Mouse (Mus musculus) forebrain, embryonic 14.5 days (tissue): ENCODE measurements around the gene Elmo1. TPM values are rescaled to one million over a fixed set of nuclear protein-coding genes. Genes with fewer than 3 reads are reported as not detected.

Source experiments
- ATAC-seq: fragments of 200-750 bp; cut with Nextera tagmentation; 2 replicates; pipeline ENCODE4 v1.8.0; 2017; ENCODE audit warnings: mild to moderate bottlenecking, moderate library complexity
- DNase-seq: peaks from one replicate; pipeline ENCODE4 v3.0.0-alpha.2; 2015; ENCODE audit warnings: low spot score
- H3K27ac ChIP-seq: fragments of 300-500 bp; sonication (generic); 2 replicates; pipeline ENCODE4 v1.5.1; 2014; ENCODE audit warnings: low read depth, mild to moderate bottlenecking, control low read depth, low read length, moderate library complexity
- H3K27me3 ChIP-seq: fragments of 300-500 bp; sonication (generic); replicated peaks from 2 replicates; pipeline ENCODE4 v1.6.1; 2014; ENCODE audit warnings: low read length, control low read depth, mixed read lengths; ENCODE audit not compliant: control insufficient read depth, insufficient read depth
- H3K36me3 ChIP-seq: fragments of 300-500 bp; sonication (generic); 2 replicates; pipeline ENCODE4 v1.6.1; 2014; ENCODE audit warnings: low read length, control low read depth; ENCODE audit not compliant: control insufficient read depth, insufficient read depth
- H3K4me1 ChIP-seq: fragments of 300-500 bp; sonication (generic); 2 replicates; pipeline ENCODE4 v1.6.1; 2014; ENCODE audit warnings: antibody characterized with exemption, low read length, control low read depth; ENCODE audit not compliant: control insufficient read depth, insufficient read depth
- H3K4me2 ChIP-seq: fragments of 300-500 bp; sonication (generic); 2 replicates; pipeline ENCODE4 v1.6.1; 2014; ENCODE audit warnings: mild to moderate bottlenecking, control low read depth, low read length
- H3K4me3 ChIP-seq: fragments of 300-500 bp; sonication (generic); 2 replicates; pipeline ENCODE4 v1.5.1; 2014; ENCODE audit warnings: low read depth, low read length, control low read depth
- H3K9ac ChIP-seq: fragments of 300-500 bp; sonication (generic); 2 replicates; pipeline ENCODE4 v1.6.1; 2014; ENCODE audit warnings: mild to moderate bottlenecking, low read length, control low read depth, moderate library complexity
- H3K9me3 ChIP-seq: fragments of 300-500 bp; sonication (generic); replicated peaks from 2 replicates; pipeline ENCODE4 v1.6.1; 2016; ENCODE audit warnings: low read length, control low read depth, mixed read lengths; ENCODE audit not compliant: control insufficient read depth
- WGBS: fragments of 180-500 bp; shearing (Covaris S2); extraction: QIAGEN DNeasy Blood & Tissue Kit; methylation state at CpG from one replicate; pipeline ENCODE4 v1.1.7; 2014; 5-methylcytosine and 5-hydroxymethylcytosine counted together
- polyA plus RNA-seq: library from polyadenylated mRNA; unstranded; fragments of >200 nt; fragmentation: Nextera tagmentation; extraction: Ambion mirVana; gene quantifications from 2 replicates; pipeline ENCODE4 v1.2.1, GENCODE M21; 2014

The Elmo1 gene
- polyA plus RNA-seq, 1 experiment from 2014 or later: 22.6 TPM

- no peak for DNase-seq
- peaks cover 18% of the 10 kb centered on the region; the same call in 1 of the 2 replicates for H3K4me1 ChIP-seq
Measured at GRCm38 (mm10) chr13:20474600-20474999, 384.2 kb downstream of the Elmo1 start.

GRCm38 (mm10) chr13:20481805-20482204 is 391.4 kb downstream of the Elmo1 start:
- WGBS: 85% methylated on average over 1 of the region's 1 CpGs
- Histone ChIP-seq H3K4me3 (no peak overlapping the region), H3K4me1 (no peaks in the 10 kb centered on the region), H3K4me2 (no peak overlapping the region), H3K27me3 (no peaks in the 10 kb centered on the region), H3K9ac (no peak overlapping the region), H3K27ac (no peak overlapping the region), H3K36me3 (no peaks in the 10 kb centered on the region), H3K9me3 (no peaks in the 10 kb centered on the region)
- ATAC-seq (no peak), DNase-seq (no peak)

More at GRCm38 (mm10) chr13:20474600-20474999, 384.2 kb downstream of the Elmo1 start:
- peak overlapping the region; percentile 39 for H3K4me3 ChIP-seq
- H3K9ac ChIP-seq: peak overlapping the region; percentile 64
- no peaks in the 10 kb centered on the region for H3K27me3 ChIP-seq
- ATAC-seq: no peak
- H3K9me3 ChIP-seq: no peaks in the 10 kb centered on the region
- no peaks in the 10 kb centered on the region for H3K36me3 ChIP-seq
- no peak overlapping the region for H3K27ac ChIP-seq
- peak overlapping the region; percentile 60 for H3K4me2 ChIP-seq
- WGBS: 94% methylated on average over 4 of the region's 4 CpGs

- H3K4me1 ChIP-seq: no peaks in the 10 kb centered on the region
- H3K9ac ChIP-seq: no peak overlapping the region
- H3K36me3 ChIP-seq: no peaks in the 10 kb centered on the region
- H3K4me2 ChIP-seq: no peak overlapping the region
- H3K27me3 ChIP-seq: no peaks in the 10 kb centered on the region
- H3K4me3 ChIP-seq: no peak overlapping the region
- peak; percentile 27 for DNase-seq
- 72% methylated on average over 3 of the region's 3 CpGs for WGBS
- no peaks in the 10 kb centered on the region for H3K9me3 ChIP-seq
- 0 out of 2 replicates have a peak, but pooled peaks have one; percentile 51 for ATAC-seq
- H3K27ac ChIP-seq: no peak overlapping the region
Measured at GRCm38 (mm10) chr13:20489110-20489509, 398.7 kb downstream of the Elmo1 start.

GRCm38 (mm10) chr13:20489698-20490417 is 399.5 kb downstream of the Elmo1 start:
- Histone ChIP-seq H3K27ac (no peak overlapping the region), H3K36me3 (no peaks in the 10 kb centered on the region), H3K4me1 (no peaks in the 10 kb centered on the region), H3K27me3 (no peaks in the 10 kb centered on the region), H3K9me3 (no peaks in the 10 kb centered on the region), H3K4me2 (no peak overlapping the region), H3K4me3 (no peak overlapping the region), H3K9ac (no peak overlapping the region)
- ATAC-seq (peak; percentile 81), DNase-seq (peak; percentile 79)
- 77% methylated on average over 8 of the region's 8 CpGs for WGBS

GRCm38 (mm10) chr13:20490860-20491594 is 400.6 kb downstream of the Elmo1 start:
- DNase-seq: peak; percentile 30
- Histone ChIP-seq H3K36me3 (no peaks in the 10 kb centered on the region), H3K4me3 (no peak overlapping the region), H3K4me2 (no peak overlapping the region), H3K9ac (no peak overlapping the region), H3K27me3 (no peaks in the 10 kb centered on the region), H3K27ac (no peak overlapping the region), H3K4me1 (no peaks in the 10 kb centered on the region), H3K9me3 (no peaks in the 10 kb centered on the region)
- 82% methylated on average over 5 of the region's 5 CpGs for WGBS
- no peak for ATAC-seq

GRCm38 (mm10) chr13:20491666-20492065 is 401.3 kb downstream of the Elmo1 start:
- Histone ChIP-seq H3K4me3 (no peak overlapping the region), H3K27me3 (no peaks in the 10 kb centered on the region), H3K4me1 (no peaks in the 10 kb centered on the region), H3K9ac (no peak overlapping the region), H3K27ac (no peak overlapping the region), H3K4me2 (no peak overlapping the region), H3K9me3 (no peaks in the 10 kb centered on the region), H3K36me3 (no peaks in the 10 kb centered on the region)
- ATAC-seq (no peak), DNase-seq (no peak)
- WGBS: 82% methylated on average over 3 of the region's 3 CpGs

- ATAC-seq (no peak), DNase-seq (no peak)
- H3K27me3 ChIP-seq: no peaks in the 10 kb centered on the region
- H3K27ac ChIP-seq: no peak overlapping the region
- H3K36me3 ChIP-seq: no peaks in the 10 kb centered on the region
- no peak overlapping the region for H3K4me2 ChIP-seq
- H3K4me3 ChIP-seq: no peak overlapping the region
- H3K4me1 ChIP-seq: no peaks in the 10 kb centered on the region
- H3K9me3 ChIP-seq: no peaks in the 10 kb centered on the region
- H3K9ac ChIP-seq: no peak overlapping the region
- WGBS: 88% methylated on average over 6 of the region's 6 CpGs
Measured at GRCm38 (mm10) chr13:20494047-20494739, 403.8 kb downstream of the Elmo1 start.

GRCm38 (mm10) chr13:20501923-20502322 is 411.5 kb downstream of the Elmo1 start:
- Histone ChIP-seq H3K27ac (no peak overlapping the region), H3K4me1 (no peaks in the 10 kb centered on the region), H3K9me3 (no peaks in the 10 kb centered on the region), H3K9ac (no peak overlapping the region), H3K36me3 (no peaks in the 10 kb centered on the region), H3K4me2 (no peak overlapping the region), H3K4me3 (no peak overlapping the region), H3K27me3 (no peaks in the 10 kb centered on the region)
- ATAC-seq (no peak), DNase-seq (no peak)
